Mouse (Mus musculus) ES-Bruce4 (cell line): ENCODE data around the gene Dner.

Source experiments
- CTCF ChIP-seq: IDR thresholded peaks from one replicate; pipeline ENCODE4 v1.8.1; 2011; ENCODE audit warnings: low read depth, low read length
- EP300 ChIP-seq: IDR thresholded peaks from 2 replicates; pipeline ENCODE4 v1.6.1; 2011; ENCODE audit warnings: low read depth, low read length; ENCODE audit not compliant: insufficient read depth
- POLR2A ChIP-seq: IDR thresholded peaks from one replicate; pipeline ENCODE4 v1.8.1; 2011; ENCODE audit warnings: low read length; ENCODE audit not compliant: insufficient read depth

DNA sequence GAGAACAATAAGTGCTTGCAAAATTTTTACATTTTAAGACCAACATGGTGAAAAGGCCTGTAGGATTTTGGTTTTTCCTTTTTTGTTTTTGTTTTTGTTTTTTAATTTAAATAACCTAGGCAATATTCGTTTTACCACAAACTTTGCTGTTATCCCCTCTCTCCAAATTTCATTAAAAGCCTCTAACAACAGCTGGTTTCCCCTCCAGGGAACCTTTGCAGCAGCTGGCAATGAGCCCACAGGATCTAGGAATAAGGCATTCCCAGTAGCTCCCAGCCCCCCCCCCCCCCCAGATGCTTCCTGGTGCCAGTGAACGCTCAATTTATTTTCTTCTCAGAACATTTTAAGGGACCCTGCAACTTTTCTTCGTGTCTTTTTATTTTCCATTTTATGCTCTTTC is 370.7 kb downstream of the Dner start:
- TF ChIP-seq CTCF = no peak
- no peak for TF ChIP-seq EP300
- TF ChIP-seq POLR2A = no peak
